Mouse (Mus musculus) megakaryocyte, embryonic 14.5 days (primary cell): ENCODE measurements at regions not wholly inside any gene's neighbourhood (a gene's known extent, or its start where the extent isn't known, plus 50 kb on each side); places are given as distances from the start of the nearest gene placed in this dataset.

Experiments used
- FLI1 ChIP-seq: IDR thresholded peaks from 2 replicates; pipeline ENCODE4 v1.6.1; 2012; ENCODE audit warnings: low read length, inconsistent platforms, mixed read lengths
- GATA1 ChIP-seq: IDR thresholded peaks from 3 replicates; pipeline ENCODE4 v1.6.1; 2012; ENCODE audit warnings: mixed read lengths, low read length, inconsistent platforms, borderline replicate concordance

- TF ChIP-seq GATA1 (no peak), FLI1 (no peak)
These were observed 61.7 kb upstream of the Vrk1 start for GRCm38 (mm10) chr12:105948322-105948721.
